Mouse (Mus musculus): ENCODE data around the gene Hsd17b3.

The Hsd17b3 gene

GRCm38 (mm10) chr13:64016048-64016447, 73.0 kb downstream of the Hsd17b3 start:
- 43% methylated on average over 4 of the region's 4 CpGs for WGBS

DNA sequence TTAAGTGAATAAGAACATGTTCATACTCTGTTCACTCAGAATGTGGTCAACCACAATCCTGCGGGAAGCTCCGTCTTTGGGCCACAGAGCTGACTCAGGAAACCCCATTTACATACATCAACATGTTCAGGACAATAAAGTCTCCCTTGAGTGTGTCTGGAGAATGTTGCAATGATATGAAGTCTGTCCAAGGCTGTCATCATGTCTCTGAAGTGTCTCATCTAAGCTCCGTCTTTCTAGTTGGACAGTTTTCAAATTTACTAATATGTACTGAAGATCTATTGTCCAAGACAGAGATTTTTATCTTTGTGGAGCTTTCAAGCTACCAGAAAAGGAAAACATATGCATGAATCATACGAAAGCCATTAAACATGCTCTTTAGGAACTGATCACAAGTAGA, 77.9 kb downstream of the Hsd17b3 start:
- WGBS, result 76% methylated on average over 4 of the region's 4 CpGs

Data from cerebral cortex, adult 2 months (tissue).